Mouse (Mus musculus) forebrain, postnatal 0 days (tissue): ENCODE measurements around the gene Ttc19. TPM values are rescaled to one million over a fixed set of nuclear protein-coding genes. Genes with fewer than 3 reads are reported as not detected.
"Not testable (repeated sequence)": the region's sequence is repeated elsewhere in the genome, so short reads cannot be mapped to it uniquely, and the experiment has no call there.

Source experiments
- ATAC-seq: fragments of 200-750 bp; cut with Nextera tagmentation; 2 replicates; pipeline ENCODE4 v1.8.0; 2017; ENCODE audit warnings: mild to moderate bottlenecking, moderate library complexity
- DNase-seq: peaks from one replicate; pipeline ENCODE4 v3.0.0-alpha.2; 2015
- H3K27ac ChIP-seq: fragments of 300-500 bp; sonication (generic); 2 replicates; pipeline ENCODE4 v1.5.1; 2014; ENCODE audit warnings: low read depth, mild to moderate bottlenecking, antibody characterized with exemption, low read length, moderate library complexity, mixed read lengths
- H3K27me3 ChIP-seq: fragments of 300-500 bp; sonication (generic); 2 replicates; pipeline ENCODE4 v1.6.1; 2014; ENCODE audit warnings: mild to moderate bottlenecking, low read length, mixed read lengths; ENCODE audit not compliant: insufficient read depth
- H3K36me3 ChIP-seq: fragments of 300-500 bp; sonication (generic); 2 replicates; pipeline ENCODE4 v1.6.1; 2014; ENCODE audit warnings: mild to moderate bottlenecking, moderate library complexity; ENCODE audit not compliant: insufficient read depth
- H3K4me1 ChIP-seq: fragments of 300-500 bp; sonication (generic); 2 replicates; pipeline ENCODE4 v1.6.1; 2014; ENCODE audit warnings: antibody characterized with exemption; ENCODE audit not compliant: insufficient read depth
- H3K4me2 ChIP-seq: fragments of 300-500 bp; sonication (generic); 2 replicates; pipeline ENCODE4 v1.6.1; 2014; ENCODE audit warnings: low read depth, mild to moderate bottlenecking, moderate library complexity
- H3K4me3 ChIP-seq: fragments of 300-500 bp; sonication (generic); 2 replicates; pipeline ENCODE4 v1.5.1; 2014; ENCODE audit warnings: low read depth, low read length, mixed read lengths
- H3K9ac ChIP-seq: fragments of 300-500 bp; sonication (generic); 2 replicates; pipeline ENCODE4 v1.6.1; 2014; ENCODE audit warnings: mild to moderate bottlenecking
- H3K9me3 ChIP-seq: fragments of 300-500 bp; sonication (generic); 2 replicates; pipeline ENCODE4 v1.6.1; 2016; ENCODE audit warnings: low read length
- CTCF ChIP-seq: sonication (generic); IDR thresholded peaks from 2 replicates; pipeline ENCODE4 v1.5.1; 2016; ENCODE audit warnings: antibody characterized with exemption, control low read depth, low read depth
- WGBS: fragments of 180-500 bp; shearing (Covaris S2); extraction: QIAGEN DNeasy Blood & Tissue Kit; methylation state at CpG from one replicate; pipeline ENCODE4 v1.1.7; 2014; 5-methylcytosine and 5-hydroxymethylcytosine counted together
- polyA plus RNA-seq: library from polyadenylated mRNA; unstranded; fragments of >200 nt; fragmentation: Nextera tagmentation; extraction: Ambion mirVana; gene quantifications from 2 replicates; pipeline ENCODE4 v1.2.1, GENCODE M21; 2015
- total RNA-seq: library from RNA; depleted of rRNA; stranded (reverse); fragments of >200 nt; gene quantifications from 2 replicates; pipeline ENCODE4 v1.2.3, GENCODE M21; 2014; rRNA removed

Ttc19 gene
- total and polyA plus RNA-seq, 2 experiments from 2014 or later: 34.4 to 64.8 TPM

DNA sequence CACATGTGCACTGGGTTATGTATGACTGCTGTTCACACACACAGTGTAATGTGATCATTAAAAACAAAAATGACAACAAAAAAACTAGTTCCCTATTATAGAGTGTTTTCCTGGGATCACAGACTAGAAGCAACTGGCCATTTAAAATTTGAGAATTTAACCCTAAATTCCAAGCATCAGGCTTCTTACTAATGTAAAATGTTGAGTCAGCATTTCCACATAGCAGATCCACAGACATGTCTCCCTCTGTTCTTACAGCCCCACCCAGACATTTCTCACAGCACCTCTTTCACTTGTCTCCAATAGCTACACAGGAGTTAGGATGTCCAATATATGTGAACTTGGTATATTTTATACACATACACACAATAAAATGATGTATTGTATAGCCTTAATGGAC lies 88.7 kb downstream of the Ttc19 start:
- no peak overlapping the region for H3K4me2 ChIP-seq
- no peaks in the 10 kb centered on the region for H3K27me3 ChIP-seq
- no peak for ATAC-seq
- H3K27ac ChIP-seq: no peak overlapping the region
- TF ChIP-seq CTCF: no peak
- no peaks in the 10 kb centered on the region for H3K9me3 ChIP-seq
- H3K36me3 ChIP-seq: peaks cover 45% of the 10 kb centered on the region
- no peak overlapping the region for H3K4me3 ChIP-seq
- no peak overlapping the region for H3K9ac ChIP-seq
- DNase-seq: no peak
- no peaks in the 10 kb centered on the region for H3K4me1 ChIP-seq

DNA sequence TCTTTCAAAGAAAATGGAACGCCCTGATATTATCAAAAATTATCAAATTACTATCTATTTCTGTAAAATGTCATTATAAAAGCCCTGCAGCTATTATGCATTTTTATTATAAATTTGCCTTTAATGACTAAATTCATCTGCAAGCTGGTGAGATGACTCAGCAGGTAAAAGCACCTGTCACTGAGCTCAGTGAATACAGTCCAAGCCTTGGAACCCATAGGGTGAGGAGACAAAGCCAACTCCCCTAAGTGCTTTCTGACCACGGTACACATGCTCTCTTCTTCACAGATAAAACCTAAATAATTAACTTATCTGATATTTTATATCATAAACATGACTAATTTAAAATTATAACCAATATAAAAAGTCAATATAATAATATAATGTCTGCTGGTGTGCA lies 90.5 kb downstream of the Ttc19 start:
- Histone ChIP-seq H3K27ac (no peak overlapping the region), H3K4me1 (no peaks in the 10 kb centered on the region), H3K4me2 (no peak overlapping the region), H3K9me3 (no peaks in the 10 kb centered on the region), H3K27me3 (no peaks in the 10 kb centered on the region), H3K36me3 (peaks cover 39% of the 10 kb centered on the region), H3K9ac (no peak overlapping the region), H3K4me3 (no peak overlapping the region)
- TF ChIP-seq CTCF: no peak
- ATAC-seq (no peak), DNase-seq (no peak)
- WGBS: 85% methylated on average over 2 of the region's 2 CpGs

DNA sequence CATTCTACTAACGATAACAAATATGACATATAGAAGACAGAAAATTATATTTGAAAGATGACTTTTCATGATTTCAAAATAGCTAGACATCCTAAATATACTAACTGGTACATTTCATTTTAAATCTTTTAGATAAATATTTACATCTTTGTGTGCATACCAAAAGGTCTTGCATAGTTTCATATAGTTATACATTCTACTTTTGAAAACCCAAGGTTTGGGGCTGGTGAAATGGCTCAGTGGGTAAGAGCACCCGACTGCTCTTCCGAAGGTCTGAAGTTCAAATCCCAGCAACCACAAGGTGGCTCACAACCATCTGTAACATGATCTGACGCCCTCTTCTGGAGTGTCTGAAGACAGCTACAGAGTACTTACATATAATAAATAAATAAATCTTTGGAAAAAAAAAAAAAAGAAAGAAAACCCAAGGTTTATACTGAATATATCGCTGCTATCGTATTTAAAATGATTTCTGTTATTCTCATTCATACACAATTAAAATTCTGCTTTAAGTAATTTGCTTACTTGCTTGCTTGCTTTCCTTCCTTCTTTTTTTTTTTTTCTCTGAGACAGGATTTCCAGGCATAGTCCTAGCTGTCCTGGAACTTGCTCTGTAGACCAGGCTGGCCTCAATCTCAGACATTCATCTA lies 96.1 kb downstream of the Ttc19 start:
- H3K27ac ChIP-seq, H3K4me1 ChIP-seq: not testable (repeated sequence)
- 86% methylated on average over 6 of the region's 6 CpGs for WGBS

More for the DNA sequence above, 96.1 kb downstream of the Ttc19 start:
- not testable (repeated sequence) for ATAC-seq, H3K4me3 ChIP-seq, H3K9me3 ChIP-seq, H3K4me2 ChIP-seq, H3K9ac ChIP-seq, H3K27me3 ChIP-seq, DNase-seq
- peaks cover 37% of the 10 kb centered on the region for H3K36me3 ChIP-seq

Other genes with a start within 250 kb of the Ttc19 start
- gene Adora2b, start 32.5 kb upstream of the Ttc19 start, total RNA-seq: 1.7 and 2.6 TPM in 2 replicates
- 3.4 and 4.0 TPM in 2 replicates for gene Adora2b, start 32.5 kb upstream of the Ttc19 start, polyA plus RNA-seq
- 7.3 and 19.6 TPM in 2 replicates for gene Zswim7, start 98 bp upstream of the Ttc19 start, total RNA-seq
- gene Zswim7, start 98 bp upstream of the Ttc19 start, polyA plus RNA-seq: 19.6 and 23.6 TPM in 2 replicates
- gene Pigl, start 177.0 kb downstream of the Ttc19 start, total RNA-seq: 4.6 and 4.8 TPM in 2 replicates
- gene Pigl, start 177.0 kb downstream of the Ttc19 start, polyA plus RNA-seq: 4.6 and 5.9 TPM in 2 replicates
- gene Ncor1, start 177.1 kb downstream of the Ttc19 start, total RNA-seq: 117 and 122 TPM in 2 replicates
- gene Ncor1, start 177.1 kb downstream of the Ttc19 start, polyA plus RNA-seq: 108 and 153 TPM in 2 replicates